Mouse (Mus musculus): Measurements from ENCODE around the gene Adh5. TPM values are rescaled to one million over a fixed set of nuclear protein-coding genes. Genes with fewer than 3 reads are reported as not detected.

Gene Adh5
- polyA plus RNA-seq, 1 experiment from 2014 or later, result 247 TPM

DNA sequence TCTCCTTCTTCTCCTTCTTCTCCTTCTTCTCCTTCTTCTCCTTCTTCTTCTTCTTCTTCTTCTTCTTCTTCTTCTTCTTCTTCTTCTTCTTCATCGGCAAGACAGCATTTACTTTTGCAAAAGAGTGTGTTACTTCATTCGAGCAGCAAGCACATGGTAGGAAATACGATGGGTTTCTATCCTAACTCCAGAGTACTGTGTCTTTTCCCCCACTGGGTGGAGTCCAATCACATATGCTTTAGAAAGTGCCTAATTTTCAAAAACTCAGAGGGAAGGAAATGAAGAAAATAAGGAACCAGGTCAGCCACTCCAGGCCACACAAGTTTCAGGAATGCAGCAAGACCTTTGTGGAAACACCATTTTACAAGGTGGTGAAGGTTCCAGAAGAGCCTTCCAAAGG, 50.8 kb downstream of the Adh5 start:
- ATAC-seq, result no peak

DNA sequence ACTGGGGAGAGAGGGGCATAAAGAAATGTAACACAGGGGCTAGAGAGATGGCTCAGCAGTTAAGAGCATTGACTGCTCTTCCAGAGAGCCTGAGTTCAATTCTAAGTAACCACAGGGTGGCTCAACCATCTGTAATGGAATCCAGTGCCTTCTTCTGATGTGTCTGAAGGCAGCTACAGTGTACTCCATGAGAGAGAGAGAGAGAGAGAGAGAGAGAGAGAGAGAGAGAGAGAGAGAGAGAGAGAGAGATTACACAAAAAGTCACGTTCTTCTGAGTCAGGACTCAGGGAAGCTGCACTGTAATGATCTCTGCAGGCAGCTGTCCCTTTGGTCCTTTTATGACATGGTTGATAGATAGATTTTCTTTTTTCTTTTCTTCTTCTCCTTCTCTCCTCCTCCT, 51.7 kb downstream of the Adh5 start:
- Histone ChIP-seq H3K4me3 (ENCODE audit: low read depth, low read length) (no peak overlapping the region), H3K4me2 (ENCODE audit: low read depth, low read length) (0 out of 2 replicates have a peak overlapping the region, but pooled peaks have one; percentile 10), H3K27me3 (ENCODE audit: insufficient read depth, low read length) (no peaks in the 10 kb centered on the region), H3K36me3 (replicated peaks; ENCODE audit: insufficient read depth, low read length) (no peaks in the 10 kb centered on the region), H3K9me3 (ENCODE audit: low read length) (no peaks in the 10 kb centered on the region), H3K27ac (ENCODE audit: low read depth) (no peak overlapping the region), H3K9ac (replicated peaks) (no peak overlapping the region), H3K4me1 (ENCODE audit: insufficient read depth) (peaks cover 20% of the 10 kb centered on the region)
- ATAC-seq, result peak; percentile 20; the same call in 1 of the 2 replicates
- no peak for TF ChIP-seq CTCF (IDR thresholded peaks at IDR 0.05; ENCODE audit: low read depth)
- no peak for TF ChIP-seq EP300 (IDR thresholded peaks at IDR 0.05; ENCODE audit: low read depth)
- no peak for DNase-seq
- 14% methylated on average over 1 of the region's 1 CpGs for WGBS (ENCODE audit: insufficient replicate concordance)

More for the DNA sequence above, 50.8 kb downstream of the Adh5 start:
- DNase-seq, result no peak
- no peak overlapping the region for H3K4me2 ChIP-seq (ENCODE audit: low read depth, low read length)
- H3K9ac ChIP-seq (replicated peaks), result no peak overlapping the region
- H3K4me1 ChIP-seq (ENCODE audit: insufficient read depth), result peaks cover 20% of the 10 kb centered on the region
- H3K9me3 ChIP-seq (ENCODE audit: low read length), result no peaks in the 10 kb centered on the region
- WGBS (ENCODE audit: insufficient replicate concordance), result 41% methylated on average over 3 of the region's 3 CpGs
- no peak overlapping the region for H3K27ac ChIP-seq (ENCODE audit: low read depth)
- TF ChIP-seq CTCF (IDR thresholded peaks at IDR 0.05; ENCODE audit: low read depth) (no peak), EP300 (IDR thresholded peaks at IDR 0.05; ENCODE audit: low read depth) (no peak)
- no peak overlapping the region for H3K4me3 ChIP-seq (ENCODE audit: low read depth, low read length)
- H3K36me3 ChIP-seq (replicated peaks; ENCODE audit: insufficient read depth, low read length), result no peaks in the 10 kb centered on the region
- H3K27me3 ChIP-seq (ENCODE audit: insufficient read depth, low read length), result no peaks in the 10 kb centered on the region

- ATAC-seq (peak; percentile 72), DNase-seq (no peak)
- H3K4me3 ChIP-seq (ENCODE audit: low read depth, low read length), result no peak overlapping the region
- no peak overlapping the region for H3K27ac ChIP-seq (ENCODE audit: low read depth)
- no peak overlapping the region for H3K9ac ChIP-seq (replicated peaks)
- H3K36me3 ChIP-seq (replicated peaks; ENCODE audit: insufficient read depth, low read length), result no peaks in the 10 kb centered on the region
- 46% methylated on average over 11 of the region's 11 CpGs for WGBS (ENCODE audit: insufficient replicate concordance)
- H3K4me2 ChIP-seq (ENCODE audit: low read depth, low read length), result 0 out of 2 replicates have a peak overlapping the region, but pooled peaks have one; percentile 10
- no peaks in the 10 kb centered on the region for H3K9me3 ChIP-seq (ENCODE audit: low read length)
- peaks cover 16% of the 10 kb centered on the region for H3K4me1 ChIP-seq (ENCODE audit: insufficient read depth)
- H3K27me3 ChIP-seq (ENCODE audit: insufficient read depth, low read length), result no peaks in the 10 kb centered on the region
- no peak for TF ChIP-seq CTCF (IDR thresholded peaks at IDR 0.05; ENCODE audit: low read depth)
- no peak for TF ChIP-seq EP300 (IDR thresholded peaks at IDR 0.05; ENCODE audit: low read depth)
Observed at GRCm38 (mm10) chr3:138495166-138496145, 52.6 kb downstream of the Adh5 start.

DNA sequence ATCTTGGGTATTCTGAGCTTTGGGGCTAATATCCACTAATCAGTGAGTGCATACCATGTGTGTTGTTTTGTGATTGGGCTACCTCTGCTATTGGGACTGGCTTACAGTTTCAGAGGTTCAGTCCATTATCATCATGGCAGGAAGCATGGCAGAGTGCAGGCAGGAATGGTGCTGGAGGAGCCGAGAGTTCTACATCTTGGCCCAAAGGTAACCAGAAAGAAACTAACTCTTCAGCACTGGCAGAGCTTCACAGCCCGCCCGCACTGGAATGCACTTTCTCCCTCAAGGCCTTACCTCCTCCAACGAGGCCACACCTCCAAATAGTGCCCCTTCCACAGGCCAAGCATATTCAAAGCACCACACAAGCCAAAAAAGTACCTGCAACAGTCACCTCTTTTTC, 55.8 kb downstream of the Adh5 start:
- WGBS (ENCODE audit: insufficient replicate concordance), result 64% methylated on average over 4 of the region's 4 CpGs
- DNase-seq (no peak), ATAC-seq (no peak)

DNA sequence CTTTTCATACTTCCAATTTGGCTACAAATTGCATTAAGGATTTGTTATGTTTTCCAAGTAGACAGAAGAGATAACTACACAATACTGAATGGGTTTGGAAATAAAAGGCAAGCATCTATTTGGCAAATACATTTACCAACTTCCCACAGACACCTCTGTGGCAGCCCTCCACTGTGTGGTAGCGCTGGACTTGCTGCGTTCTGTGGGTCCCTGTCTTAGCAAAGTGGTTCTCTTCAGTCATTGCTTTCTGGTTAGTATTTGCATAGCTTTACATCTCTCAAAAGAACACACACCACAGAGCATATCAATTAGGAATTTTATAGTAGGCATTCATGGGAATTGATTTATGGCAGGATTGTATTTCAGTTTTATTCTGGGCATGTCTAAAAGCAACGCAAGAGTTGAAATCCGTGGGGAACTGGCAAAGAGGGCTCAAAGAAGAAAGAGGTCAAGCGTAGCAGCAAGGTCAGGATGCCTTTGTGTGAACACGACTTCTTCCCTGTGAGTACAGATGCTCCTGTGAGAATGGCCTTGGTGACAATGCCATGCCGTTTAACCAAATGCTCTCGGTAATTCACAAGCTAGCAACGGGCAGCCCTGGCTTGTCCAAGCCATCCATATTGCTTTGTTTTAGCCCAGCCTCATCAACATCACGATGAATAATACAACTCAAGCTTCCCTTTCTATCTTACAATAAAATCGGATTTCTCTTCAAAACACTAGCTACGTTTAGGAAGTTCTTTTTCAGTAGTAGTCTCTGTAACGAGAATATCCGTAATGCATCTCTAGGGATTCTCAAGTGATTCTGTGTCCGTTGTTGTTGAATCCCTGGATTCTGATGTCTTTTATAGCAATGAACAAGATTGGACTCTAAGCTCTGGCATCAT, 57.2 kb downstream of the Adh5 start:
- Histone ChIP-seq H3K27me3 (ENCODE audit: insufficient read depth, low read length) (no peaks in the 10 kb centered on the region), H3K9me3 (ENCODE audit: low read length) (no peaks in the 10 kb centered on the region), H3K27ac (ENCODE audit: low read depth) (no peak overlapping the region), H3K36me3 (replicated peaks; ENCODE audit: insufficient read depth, low read length) (no peaks in the 10 kb centered on the region), H3K4me1 (ENCODE audit: insufficient read depth) (peaks cover 9% of the 10 kb centered on the region), H3K4me2 (ENCODE audit: low read depth, low read length) (no peak overlapping the region), H3K4me3 (ENCODE audit: low read depth, low read length) (no peak overlapping the region), H3K9ac (replicated peaks) (no peak overlapping the region)
- ATAC-seq, result no peak
- no peak for DNase-seq
- 80% methylated on average over 15 of the region's 15 CpGs for WGBS (ENCODE audit: insufficient replicate concordance)
- TF ChIP-seq EP300 (IDR thresholded peaks at IDR 0.05; ENCODE audit: low read depth) (no peak), CTCF (IDR thresholded peaks at IDR 0.05; ENCODE audit: low read depth) (no peak)

More for the DNA sequence above, 55.8 kb downstream of the Adh5 start:
- Histone ChIP-seq H3K27ac (ENCODE audit: low read depth) (no peak overlapping the region), H3K27me3 (ENCODE audit: insufficient read depth, low read length) (no peaks in the 10 kb centered on the region), H3K9me3 (ENCODE audit: low read length) (no peaks in the 10 kb centered on the region), H3K4me1 (ENCODE audit: insufficient read depth) (peaks cover 16% of the 10 kb centered on the region), H3K4me3 (ENCODE audit: low read depth, low read length) (no peak overlapping the region), H3K9ac (replicated peaks) (no peak overlapping the region), H3K4me2 (ENCODE audit: low read depth, low read length) (no peak overlapping the region), H3K36me3 (replicated peaks; ENCODE audit: insufficient read depth, low read length) (no peaks in the 10 kb centered on the region)
- TF ChIP-seq EP300 (IDR thresholded peaks at IDR 0.05; ENCODE audit: low read depth), result no peak
- TF ChIP-seq CTCF (IDR thresholded peaks at IDR 0.05; ENCODE audit: low read depth), result no peak

GRCm38 (mm10) chr3:138503754-138504153, 60.9 kb downstream of the Adh5 start:
- H3K4me2 ChIP-seq (ENCODE audit: low read depth, low read length), result no peak overlapping the region
- 78% methylated on average over 11 of the region's 11 CpGs for WGBS (ENCODE audit: insufficient replicate concordance)
- no peak overlapping the region for H3K27ac ChIP-seq (ENCODE audit: low read depth)
- DNase-seq (no peak), ATAC-seq (no peak)
- H3K4me3 ChIP-seq (ENCODE audit: low read depth, low read length), result no peak overlapping the region
- no peak overlapping the region for H3K9ac ChIP-seq (replicated peaks)
- no peaks in the 10 kb centered on the region for H3K9me3 ChIP-seq (ENCODE audit: low read length)
- H3K27me3 ChIP-seq (ENCODE audit: insufficient read depth, low read length), result no peaks in the 10 kb centered on the region
- no peaks in the 10 kb centered on the region for H3K36me3 ChIP-seq (replicated peaks; ENCODE audit: insufficient read depth, low read length)
- TF ChIP-seq CTCF (IDR thresholded peaks at IDR 0.05; ENCODE audit: low read depth) (no peak), EP300 (IDR thresholded peaks at IDR 0.05; ENCODE audit: low read depth) (no peak)
- H3K4me1 ChIP-seq (ENCODE audit: insufficient read depth), result no peaks in the 10 kb centered on the region

Other genes starting within 250 kb of the Adh5 start
- not detected in 2 replicates for gene 4930579F01Rik, start 249.3 kb upstream of the Adh5 start, polyA plus RNA-seq (2015; fragmentation: Nextera tagmentation; extraction: Ambion mirVana)
- 6.2 and 6.7 TPM in 2 replicates for gene Adh7, start 225.3 kb upstream of the Adh5 start, polyA plus RNA-seq (2015; fragmentation: Nextera tagmentation; extraction: Ambion mirVana)
- gene Adh1, start 182.1 kb upstream of the Adh5 start, polyA plus RNA-seq (2015; fragmentation: Nextera tagmentation; extraction: Ambion mirVana), result 434 and 496 TPM in 2 replicates
- gene Adh6a, start 129.8 kb upstream of the Adh5 start, polyA plus RNA-seq (2015; fragmentation: Nextera tagmentation; extraction: Ambion mirVana), result not detected in 2 replicates
- gene Adh6b, start 101.3 kb upstream of the Adh5 start, polyA plus RNA-seq (2015; fragmentation: Nextera tagmentation; extraction: Ambion mirVana), result 0.18 and 0.20 TPM in 2 replicates
- gene Adh4, start 27.6 kb upstream of the Adh5 start, polyA plus RNA-seq (2015; fragmentation: Nextera tagmentation; extraction: Ambion mirVana), result 0.82 and 1.6 TPM in 2 replicates
- gene Metap1, start 46.4 kb downstream of the Adh5 start, polyA plus RNA-seq (2015; fragmentation: Nextera tagmentation; extraction: Ambion mirVana), result 17.3 and 17.4 TPM in 2 replicates
- gene Eif4e, start 83.1 kb downstream of the Adh5 start, polyA plus RNA-seq (2015; fragmentation: Nextera tagmentation; extraction: Ambion mirVana), result 93.7 and 98.3 TPM in 2 replicates

Measured in liver, postnatal 0 days (tissue).